Mouse (Mus musculus) kidney, adult 2 months (tissue): ENCODE measurements around the gene Colgalt1.

Source experiments
- CTCF ChIP-seq: fragments of 200-500 bp; conservative IDR thresholded peaks from 2 replicates; pipeline ENCODE4 v1.5.1; 2011; ENCODE audit warnings: low read depth, mild to moderate bottlenecking, control low read depth, low read length, moderate library complexity, mixed read lengths; ENCODE audit not compliant: insufficient read depth, insufficient read length
- POLR2A ChIP-seq: fragments of 200-500 bp; IDR thresholded peaks from one replicate; pipeline ENCODE4 v1.6.1; 2011; ENCODE audit warnings: low read depth, low read length, control low read depth

GRCm38 (mm10) chr8:71654600-71654999, 43.8 kb downstream of the Colgalt1 start:
- no peak for TF ChIP-seq CTCF
- no peak for TF ChIP-seq POLR2A
